Mouse (Mus musculus): ENCODE data around the gene Bpifa6. TPM values are rescaled to one million over a fixed set of nuclear protein-coding genes. Genes with fewer than 3 reads are reported as not detected.

Bpifa6 gene
- polyA plus RNA-seq, 1 experiment from 2014 or later: not detected

- TF ChIP-seq CTCF (IDR thresholded peaks at IDR 0.05; ENCODE audit: low read depth): no peak
- Histone ChIP-seq H3K27me3 (ENCODE audit: insufficient read depth, low read length) (no peaks in the 10 kb centered on the region), H3K4me2 (ENCODE audit: low read length) (no peak overlapping the region), H3K36me3 (ENCODE audit: insufficient read depth, low read length) (no peaks in the 10 kb centered on the region), H3K4me1 (replicated peaks; ENCODE audit: insufficient read depth, low read length) (no peaks in the 10 kb centered on the region), H3K9ac (ENCODE audit: low read depth, low read length) (no peak overlapping the region), H3K9me3 (replicated peaks; ENCODE audit: low read length) (no peaks in the 10 kb centered on the region), H3K27ac (no peak overlapping the region), H3K4me3 (replicated peaks; ENCODE audit: low read depth, low read length) (no peak overlapping the region)
- ATAC-seq (replicated peaks; ENCODE audit: low FRiP score, low read depth) (no peak), DNase-seq (ENCODE audit: low spot score) (no peak)
- WGBS: 69% methylated on average over 3 of the region's 3 CpGs
Observed at GRCm38 (mm10) chr2:154000501-154000900, 25.8 kb downstream of the Bpifa6 start.

DNA sequence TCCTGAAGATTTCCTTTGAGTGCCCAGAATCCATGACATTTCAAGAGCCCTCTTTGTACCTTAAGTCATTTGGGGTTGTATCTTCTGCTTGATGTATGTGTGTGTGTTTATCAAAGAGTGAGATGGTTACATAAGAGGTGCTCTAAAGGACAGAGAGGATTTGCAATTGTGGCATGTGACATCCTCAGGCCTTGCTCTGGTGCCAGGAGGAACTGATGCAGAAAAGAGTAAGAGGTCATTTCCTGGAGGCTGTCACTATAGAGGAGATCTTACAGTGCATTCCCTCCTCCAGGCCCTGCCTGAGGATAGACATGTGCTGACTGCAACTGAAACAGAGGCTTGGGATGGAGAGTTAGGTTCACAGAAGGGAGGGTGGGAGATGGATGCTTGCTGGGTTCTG, 26.3 kb downstream of the Bpifa6 start:
- Histone ChIP-seq H3K36me3 (ENCODE audit: insufficient read depth, low read length) (no peaks in the 10 kb centered on the region), H3K4me3 (replicated peaks; ENCODE audit: low read depth, low read length) (no peak overlapping the region), H3K9ac (ENCODE audit: low read depth, low read length) (no peak overlapping the region), H3K9me3 (replicated peaks; ENCODE audit: low read length) (no peaks in the 10 kb centered on the region), H3K4me2 (ENCODE audit: low read length) (no peak overlapping the region), H3K4me1 (replicated peaks; ENCODE audit: insufficient read depth, low read length) (no peaks in the 10 kb centered on the region), H3K27ac (no peak overlapping the region), H3K27me3 (ENCODE audit: insufficient read depth, low read length) (no peaks in the 10 kb centered on the region)
- TF ChIP-seq CTCF (IDR thresholded peaks at IDR 0.05; ENCODE audit: low read depth): no peak
- no peak for ATAC-seq (replicated peaks; ENCODE audit: low FRiP score, low read depth)
- peak; percentile 2 for DNase-seq (ENCODE audit: low spot score)

GRCm38 (mm10) chr2:154004456-154004855, 29.7 kb downstream of the Bpifa6 start:
- ATAC-seq (replicated peaks; ENCODE audit: low FRiP score, low read depth): no peak
- no peak overlapping the region for H3K9ac ChIP-seq (ENCODE audit: low read depth, low read length)
- no peaks in the 10 kb centered on the region for H3K9me3 ChIP-seq (replicated peaks; ENCODE audit: low read length)
- no peak for DNase-seq (ENCODE audit: low spot score)
- H3K4me2 ChIP-seq (ENCODE audit: low read length): no peak overlapping the region
- TF ChIP-seq CTCF (IDR thresholded peaks at IDR 0.05; ENCODE audit: low read depth): no peak
- no peak overlapping the region for H3K27ac ChIP-seq
- no peaks in the 10 kb centered on the region for H3K36me3 ChIP-seq (ENCODE audit: insufficient read depth, low read length)
- H3K4me3 ChIP-seq (replicated peaks; ENCODE audit: low read depth, low read length): no peak overlapping the region
- H3K27me3 ChIP-seq (ENCODE audit: insufficient read depth, low read length): no peaks in the 10 kb centered on the region
- no peaks in the 10 kb centered on the region for H3K4me1 ChIP-seq (replicated peaks; ENCODE audit: insufficient read depth, low read length)
- WGBS: 56% methylated on average over 1 of the region's 1 CpGs

DNA sequence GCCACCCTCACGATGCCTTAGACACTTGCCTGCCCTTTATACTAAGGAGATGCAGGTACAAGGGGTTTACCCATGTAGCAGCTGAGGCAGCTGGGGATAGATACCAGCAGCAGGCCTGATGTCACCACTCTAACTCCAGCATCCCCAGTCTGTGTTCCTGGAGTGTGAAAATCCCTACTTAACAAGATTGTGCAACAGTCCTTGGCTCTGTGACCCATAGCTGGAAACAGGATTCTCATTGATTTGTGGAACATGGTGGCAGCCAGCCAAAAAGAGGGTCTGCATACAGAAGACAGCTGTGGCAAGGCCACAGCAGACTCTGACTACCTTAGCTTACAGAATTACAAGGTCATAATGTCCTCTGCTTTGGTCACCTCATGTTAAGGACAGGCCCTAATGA, 30.3 kb downstream of the Bpifa6 start:
- Histone ChIP-seq H3K4me1 (replicated peaks; ENCODE audit: insufficient read depth, low read length) (no peaks in the 10 kb centered on the region), H3K36me3 (ENCODE audit: insufficient read depth, low read length) (no peaks in the 10 kb centered on the region), H3K27ac (no peak overlapping the region), H3K9ac (ENCODE audit: low read depth, low read length) (no peak overlapping the region), H3K9me3 (replicated peaks; ENCODE audit: low read length) (no peaks in the 10 kb centered on the region), H3K4me2 (ENCODE audit: low read length) (no peak overlapping the region), H3K27me3 (ENCODE audit: insufficient read depth, low read length) (no peaks in the 10 kb centered on the region), H3K4me3 (replicated peaks; ENCODE audit: low read depth, low read length) (no peak overlapping the region)
- TF ChIP-seq CTCF (IDR thresholded peaks at IDR 0.05; ENCODE audit: low read depth): no peak
- ATAC-seq (replicated peaks; ENCODE audit: low FRiP score, low read depth) (no peak), DNase-seq (ENCODE audit: low spot score) (no peak)
- WGBS: 95% methylated on average over 1 of the region's 1 CpGs

DNA sequence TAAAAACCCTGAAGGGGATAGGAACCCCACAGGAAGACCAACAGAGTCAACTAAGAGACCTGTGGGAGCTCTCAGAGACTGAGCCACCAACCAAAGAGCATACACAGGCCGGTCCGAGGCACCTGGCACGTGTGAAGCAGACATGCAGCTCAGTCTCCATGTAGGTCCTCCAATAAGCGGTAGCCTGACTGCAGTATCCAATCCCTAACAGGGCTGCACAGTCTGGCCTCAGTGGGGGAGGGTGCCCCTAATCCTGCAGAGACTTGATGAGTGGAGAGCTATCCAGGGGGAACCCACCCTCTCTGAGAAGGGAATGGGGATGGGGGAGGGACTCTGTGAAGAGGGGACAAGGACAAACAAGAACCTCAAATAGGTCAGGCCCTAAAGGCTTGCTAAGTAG, 31.0 kb downstream of the Bpifa6 start:
- no peak overlapping the region for H3K4me3 ChIP-seq (replicated peaks; ENCODE audit: low read depth, low read length)
- H3K36me3 ChIP-seq (ENCODE audit: insufficient read depth, low read length): no peaks in the 10 kb centered on the region
- H3K9ac ChIP-seq (ENCODE audit: low read depth, low read length): no peak overlapping the region
- WGBS: 79% methylated on average over 4 of the region's 4 CpGs
- DNase-seq (ENCODE audit: low spot score) (no peak), ATAC-seq (replicated peaks; ENCODE audit: low FRiP score, low read depth) (no peak)
- H3K4me1 ChIP-seq (replicated peaks; ENCODE audit: insufficient read depth, low read length): no peaks in the 10 kb centered on the region
- no peak overlapping the region for H3K27ac ChIP-seq
- no peak overlapping the region for H3K4me2 ChIP-seq (ENCODE audit: low read length)
- no peaks in the 10 kb centered on the region for H3K9me3 ChIP-seq (replicated peaks; ENCODE audit: low read length)
- H3K27me3 ChIP-seq (ENCODE audit: insufficient read depth, low read length): no peaks in the 10 kb centered on the region
- no peak for TF ChIP-seq CTCF (IDR thresholded peaks at IDR 0.05; ENCODE audit: low read depth)

GRCm38 (mm10) chr2:154006331-154006730, 31.6 kb downstream of the Bpifa6 start:
- TF ChIP-seq CTCF (IDR thresholded peaks at IDR 0.05; ENCODE audit: low read depth): no peak

DNA sequence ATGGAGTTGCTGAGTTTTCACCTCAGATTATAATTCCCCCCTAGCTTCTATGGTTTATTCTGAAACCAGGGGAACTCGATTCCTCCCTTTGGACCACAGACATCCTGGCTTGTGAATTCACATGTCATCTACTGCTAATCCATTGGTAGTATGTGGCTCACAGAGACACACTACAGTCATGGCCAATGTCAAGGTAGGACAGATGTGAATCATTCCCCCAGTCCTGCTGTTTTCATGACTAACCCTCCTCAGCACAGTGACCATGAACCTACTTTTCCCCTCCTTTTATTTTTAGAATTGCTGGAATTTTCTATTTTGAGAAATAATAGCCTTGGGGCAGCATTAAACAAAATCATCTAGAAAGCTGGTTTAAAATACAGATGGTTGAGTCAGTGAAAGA, 32.6 kb downstream of the Bpifa6 start:
- ATAC-seq (replicated peaks; ENCODE audit: low FRiP score, low read depth) (no peak), DNase-seq (ENCODE audit: low spot score) (no peak)
- TF ChIP-seq CTCF (IDR thresholded peaks at IDR 0.05; ENCODE audit: low read depth): no peak
- H3K27me3 ChIP-seq (ENCODE audit: insufficient read depth, low read length): no peaks in the 10 kb centered on the region
- H3K36me3 ChIP-seq (ENCODE audit: insufficient read depth, low read length): no peaks in the 10 kb centered on the region
- no peaks in the 10 kb centered on the region for H3K9me3 ChIP-seq (replicated peaks; ENCODE audit: low read length)
- no peak overlapping the region for H3K4me2 ChIP-seq (ENCODE audit: low read length)
- H3K27ac ChIP-seq: no peak overlapping the region
- no peaks in the 10 kb centered on the region for H3K4me1 ChIP-seq (replicated peaks; ENCODE audit: insufficient read depth, low read length)
- no peak overlapping the region for H3K9ac ChIP-seq (ENCODE audit: low read depth, low read length)
- no peak overlapping the region for H3K4me3 ChIP-seq (replicated peaks; ENCODE audit: low read depth, low read length)
- 69% methylated on average over 1 of the region's 1 CpGs for WGBS

More at GRCm38 (mm10) chr2:154006331-154006730, 31.6 kb downstream of the Bpifa6 start:
- WGBS: 85% methylated on average over 2 of the region's 2 CpGs
- DNase-seq (ENCODE audit: low spot score) (no peak), ATAC-seq (replicated peaks; ENCODE audit: low FRiP score, low read depth) (no peak)
- no peaks in the 10 kb centered on the region for H3K36me3 ChIP-seq (ENCODE audit: insufficient read depth, low read length)
- no peak overlapping the region for H3K4me3 ChIP-seq (replicated peaks; ENCODE audit: low read depth, low read length)
- H3K9me3 ChIP-seq (replicated peaks; ENCODE audit: low read length): no peaks in the 10 kb centered on the region
- no peak overlapping the region for H3K27ac ChIP-seq
- no peaks in the 10 kb centered on the region for H3K4me1 ChIP-seq (replicated peaks; ENCODE audit: insufficient read depth, low read length)
- no peaks in the 10 kb centered on the region for H3K27me3 ChIP-seq (ENCODE audit: insufficient read depth, low read length)
- H3K4me2 ChIP-seq (ENCODE audit: low read length): no peak overlapping the region
- no peak overlapping the region for H3K9ac ChIP-seq (ENCODE audit: low read depth, low read length)
